Mouse (Mus musculus) right cerebral cortex, postnatal 10 days (tissue): ENCODE results near the gene Serinc3.
"Not testable (repeated sequence)": the region's sequence is repeated elsewhere in the genome, so short reads cannot be mapped to it uniquely, and the experiment has no call there.

Experiments used
- DNase-seq, 2 experiments: peaks; one replicate each; pipeline ENCODE4 v3.0.0; 2021; ENCODE audit warnings: low spot score in 2 of 2

Gene Serinc3

DNA sequence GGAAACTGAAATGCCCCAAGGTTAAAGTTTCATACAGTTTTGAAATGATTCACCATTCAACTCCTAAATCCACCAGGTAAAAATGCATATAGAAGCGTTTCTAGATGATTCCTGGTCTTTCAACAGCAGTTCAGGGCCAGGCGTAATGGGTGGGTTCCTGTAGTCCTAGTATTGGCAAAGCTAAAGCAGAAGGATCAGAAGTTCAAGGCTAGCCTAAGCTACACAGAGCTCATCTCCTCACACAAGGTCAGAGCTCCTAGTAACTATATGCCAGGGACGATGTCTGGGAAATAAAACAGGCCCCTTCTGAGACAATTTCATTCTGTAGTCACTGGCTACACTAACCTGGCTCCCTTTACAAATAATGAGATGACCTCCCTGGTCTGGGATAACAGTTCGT is 13.7 kb downstream of the Serinc3 start:
- DNase-seq = no peak

GRCm38 (mm10) chr2:163621401-163621800 is 23.5 kb downstream of the Serinc3 start:
- DNase-seq = not testable (repeated sequence)

DNA sequence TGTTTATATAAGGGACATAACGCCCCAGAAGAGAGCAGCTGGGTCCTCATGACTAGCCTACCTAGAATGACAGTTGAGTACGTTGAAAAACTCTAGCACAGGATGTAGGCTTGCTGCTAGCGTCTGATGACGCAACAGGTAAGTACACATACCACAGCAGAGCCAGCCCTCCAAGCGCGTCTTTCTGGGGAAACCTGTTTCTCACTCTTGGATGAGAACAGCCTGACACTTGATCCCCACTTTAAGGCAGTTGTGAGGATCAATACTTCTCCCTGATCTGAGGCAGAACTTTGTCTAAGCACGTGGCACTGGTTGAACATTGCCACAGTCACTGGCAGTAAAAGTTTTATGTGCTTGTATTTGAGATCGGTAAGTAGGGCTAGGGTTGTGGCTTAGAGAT is 24.5 kb downstream of the Serinc3 start:
- no peak for DNase-seq

DNA sequence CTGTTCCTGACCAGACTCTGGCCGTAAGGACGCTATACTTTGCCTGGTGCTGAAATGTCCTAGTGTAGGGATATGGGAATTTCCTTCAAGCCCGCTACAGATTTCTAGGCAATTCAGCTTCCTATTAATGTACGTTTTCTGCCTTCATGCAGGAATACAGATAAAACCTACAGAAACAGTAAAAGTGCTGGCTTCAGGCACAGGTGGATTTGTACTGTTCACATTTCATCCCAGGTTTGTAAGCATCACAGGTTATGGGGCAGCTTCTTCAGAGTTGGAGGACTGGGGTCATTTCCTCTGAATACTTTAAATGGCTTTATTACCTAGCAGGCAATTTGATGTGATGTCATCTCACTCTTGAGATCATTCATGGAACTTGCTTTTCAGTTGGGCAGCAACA is 27.1 kb downstream of the Serinc3 start:
- no peak for DNase-seq

DNA sequence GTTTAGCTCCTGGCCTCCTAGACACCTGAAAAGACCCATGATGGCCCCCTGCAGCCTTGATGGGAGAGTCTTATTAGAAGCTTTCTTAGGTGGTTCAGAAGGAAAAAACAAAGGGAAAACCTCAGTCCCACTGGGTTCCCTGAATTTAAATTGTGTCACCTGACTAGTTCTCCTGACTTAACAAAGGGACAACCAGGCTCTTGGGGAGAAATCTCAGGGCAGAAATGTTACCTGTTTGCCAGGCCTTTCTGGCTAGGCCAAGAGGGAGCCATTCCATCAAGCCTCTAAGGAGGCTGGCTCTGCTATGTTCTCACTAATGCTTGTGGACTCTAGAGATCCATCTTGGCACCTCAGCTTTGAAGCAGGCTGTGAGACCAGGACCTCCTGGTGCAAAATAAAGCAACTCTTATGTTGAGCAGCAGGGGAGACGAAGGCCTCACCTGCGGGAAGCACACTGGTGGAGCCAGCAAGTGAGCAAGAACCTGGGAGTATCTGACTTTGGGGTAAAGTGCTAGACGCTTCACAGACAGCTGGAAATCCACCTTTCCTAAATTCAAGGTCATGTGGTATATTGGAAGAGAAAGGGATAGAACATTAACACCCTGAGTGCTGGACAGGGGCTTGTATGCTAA is 27.6 kb downstream of the Serinc3 start:
- no peak for DNase-seq

DNA sequence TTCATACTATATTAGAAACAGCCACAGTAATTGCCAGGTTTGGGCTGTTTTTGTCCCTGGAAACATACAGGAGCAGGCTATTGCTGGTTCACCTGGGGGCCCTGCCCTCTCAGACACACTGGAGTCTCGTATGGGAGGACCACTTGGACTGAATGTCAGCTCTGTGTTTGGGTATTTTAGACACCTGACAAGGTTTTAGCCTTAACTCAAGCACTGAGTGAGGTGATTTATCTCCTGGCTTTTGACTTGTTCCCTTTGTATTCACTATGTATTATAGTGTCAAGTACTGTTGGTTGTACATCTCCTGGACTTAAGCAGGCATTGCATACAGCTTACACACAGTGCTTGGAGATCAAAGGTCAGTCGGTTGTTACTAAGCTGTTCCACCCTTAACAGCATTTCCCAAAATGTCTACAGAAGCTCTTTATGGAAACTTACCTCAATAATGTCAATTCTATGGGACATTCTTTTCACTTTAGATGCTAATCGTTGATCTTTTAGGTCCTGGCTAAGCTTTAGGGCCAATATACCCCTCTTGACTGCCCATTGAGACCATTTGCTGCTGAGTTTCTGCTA is 28.2 kb downstream of the Serinc3 start:
- no peak for DNase-seq

DNA sequence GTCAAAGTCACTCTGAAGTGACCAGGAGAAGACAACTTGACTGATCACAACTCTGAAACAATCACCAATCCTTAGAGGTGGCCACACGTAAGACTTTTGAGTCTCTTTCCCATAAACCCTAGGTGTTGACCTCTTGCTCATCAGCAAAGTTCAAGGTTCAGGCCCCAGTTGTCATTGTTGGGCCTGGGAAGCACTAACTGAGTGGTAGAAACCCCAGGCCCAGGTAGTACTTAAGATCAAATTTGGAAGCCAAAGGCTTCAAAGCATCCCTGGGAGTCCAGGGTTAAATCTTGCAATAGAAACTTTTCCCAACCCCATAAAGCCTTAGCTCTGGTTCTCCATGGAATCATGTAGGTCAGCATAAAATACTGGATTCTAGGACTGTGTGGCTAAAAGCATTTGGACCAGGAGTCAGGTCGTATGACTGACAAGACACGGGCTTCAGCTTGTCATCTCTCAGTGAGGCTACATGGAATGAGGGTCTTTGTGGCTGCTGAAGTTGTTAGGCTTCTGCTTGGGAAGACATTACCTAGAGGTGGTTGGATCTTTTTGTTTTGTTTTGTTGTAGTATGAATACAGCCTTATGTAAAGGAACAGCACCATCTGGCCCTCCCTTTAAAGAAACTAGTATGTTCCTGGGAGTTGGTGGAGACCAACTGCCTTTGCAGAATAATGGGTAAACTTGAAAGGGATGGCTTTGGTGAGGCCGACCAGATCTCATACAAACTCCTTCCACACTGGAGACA is 28.9 kb downstream of the Serinc3 start:
- no peak for DNase-seq

GRCm38 (mm10) chr2:163615401-163615800 is 29.5 kb downstream of the Serinc3 start:
- no peak for DNase-seq

DNA sequence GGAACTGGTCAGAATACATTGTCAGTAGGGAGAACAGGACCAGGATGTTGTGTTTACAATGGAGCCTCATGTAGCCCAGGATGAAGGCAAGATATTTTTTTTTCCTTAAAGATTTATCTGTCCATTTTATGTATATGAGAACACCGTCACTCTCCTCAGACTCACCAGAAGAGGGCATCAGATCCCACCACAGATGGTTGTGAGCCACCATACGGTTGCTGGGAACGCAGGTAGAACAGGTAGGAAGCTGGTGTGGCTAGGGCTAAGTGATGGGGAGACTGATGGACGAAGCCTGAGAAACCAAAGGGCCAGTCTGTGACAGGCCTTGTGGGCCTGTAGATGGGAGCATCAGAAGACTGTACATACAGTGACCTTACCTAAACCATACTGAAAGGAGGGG is 30.9 kb downstream of the Serinc3 start:
- no peak for DNase-seq

GRCm38 (mm10) chr2:163613206-163613605 is 31.7 kb downstream of the Serinc3 start:
- DNase-seq = no peak

DNA sequence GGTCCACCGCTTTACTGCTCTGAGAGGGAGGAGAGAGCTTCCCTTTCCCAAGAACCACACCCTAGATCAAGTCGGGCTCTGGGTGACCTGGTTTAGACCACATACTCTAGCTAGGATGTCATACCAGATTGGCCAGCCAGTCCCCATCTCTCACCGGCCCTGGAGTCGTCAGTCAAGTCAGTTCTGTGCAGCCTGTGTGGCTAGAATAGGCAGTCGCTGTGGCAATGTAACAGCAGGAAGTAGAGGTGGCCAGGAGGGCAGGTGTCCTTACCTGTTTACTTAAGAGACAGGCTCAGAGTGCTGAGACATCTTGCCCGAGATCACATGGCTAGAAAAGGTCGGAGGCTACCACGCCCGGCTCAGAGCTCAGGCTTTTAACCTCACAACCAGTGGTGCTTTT is 33.8 kb downstream of the Serinc3 start:
- no peak for DNase-seq

DNA sequence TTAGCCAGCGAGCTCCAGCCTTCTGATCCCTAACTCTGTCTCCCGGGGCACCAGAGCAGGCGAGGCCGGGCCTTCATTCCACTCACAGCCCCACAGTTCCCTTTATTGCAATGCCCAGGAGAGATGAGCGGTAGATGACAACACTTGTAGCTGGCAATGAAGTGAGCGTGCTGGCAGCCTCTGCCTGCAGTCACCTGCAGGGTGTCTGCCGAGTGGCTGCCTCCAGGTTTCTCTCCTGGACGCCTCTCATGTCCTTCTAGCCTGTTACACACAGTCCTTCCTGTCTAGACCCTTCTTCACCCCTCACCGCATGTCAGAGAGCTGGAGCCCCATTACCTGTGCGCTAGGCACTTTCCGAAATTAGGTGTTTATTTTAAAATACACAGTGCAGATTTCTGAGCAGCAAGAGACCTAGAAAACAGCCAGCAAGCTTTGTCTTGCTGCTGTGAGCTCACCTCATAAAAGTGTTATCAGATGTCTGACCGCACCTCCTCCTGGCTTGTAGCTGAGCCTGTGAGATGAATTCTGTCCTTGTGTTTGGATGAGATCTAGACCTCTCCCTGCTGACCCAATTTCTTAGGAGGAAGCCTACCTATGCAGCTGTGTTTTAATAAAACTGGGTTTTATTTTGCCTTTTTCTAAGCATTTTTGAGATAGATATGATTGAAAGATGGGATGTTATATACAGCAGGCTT is 35.5 kb downstream of the Serinc3 start:
- DNase-seq = no peak

DNA sequence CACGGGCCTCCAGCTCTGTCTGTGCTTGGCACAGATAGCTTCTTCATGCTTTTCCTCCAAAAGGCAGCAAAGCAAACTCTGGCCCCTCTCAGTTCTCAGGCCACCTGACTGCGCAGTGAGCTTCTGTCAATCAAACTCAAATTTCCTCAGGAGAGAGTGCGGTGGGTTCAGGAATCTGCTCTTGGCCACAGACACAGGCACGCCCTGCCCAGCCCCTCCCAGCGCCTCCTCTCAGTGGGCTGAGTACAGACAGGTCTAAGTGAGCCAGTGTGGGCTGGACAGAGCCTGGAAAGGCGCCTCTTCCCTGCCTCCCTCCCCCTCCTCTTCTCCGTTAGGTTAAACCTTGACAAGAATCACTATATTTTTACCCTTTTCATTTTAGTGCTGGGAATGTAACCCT is 36.9 kb downstream of the Serinc3 start:
- no peak for DNase-seq

GRCm38 (mm10) chr2:163606161-163606560 is 38.8 kb downstream of the Serinc3 start:
- no peak for DNase-seq

DNA sequence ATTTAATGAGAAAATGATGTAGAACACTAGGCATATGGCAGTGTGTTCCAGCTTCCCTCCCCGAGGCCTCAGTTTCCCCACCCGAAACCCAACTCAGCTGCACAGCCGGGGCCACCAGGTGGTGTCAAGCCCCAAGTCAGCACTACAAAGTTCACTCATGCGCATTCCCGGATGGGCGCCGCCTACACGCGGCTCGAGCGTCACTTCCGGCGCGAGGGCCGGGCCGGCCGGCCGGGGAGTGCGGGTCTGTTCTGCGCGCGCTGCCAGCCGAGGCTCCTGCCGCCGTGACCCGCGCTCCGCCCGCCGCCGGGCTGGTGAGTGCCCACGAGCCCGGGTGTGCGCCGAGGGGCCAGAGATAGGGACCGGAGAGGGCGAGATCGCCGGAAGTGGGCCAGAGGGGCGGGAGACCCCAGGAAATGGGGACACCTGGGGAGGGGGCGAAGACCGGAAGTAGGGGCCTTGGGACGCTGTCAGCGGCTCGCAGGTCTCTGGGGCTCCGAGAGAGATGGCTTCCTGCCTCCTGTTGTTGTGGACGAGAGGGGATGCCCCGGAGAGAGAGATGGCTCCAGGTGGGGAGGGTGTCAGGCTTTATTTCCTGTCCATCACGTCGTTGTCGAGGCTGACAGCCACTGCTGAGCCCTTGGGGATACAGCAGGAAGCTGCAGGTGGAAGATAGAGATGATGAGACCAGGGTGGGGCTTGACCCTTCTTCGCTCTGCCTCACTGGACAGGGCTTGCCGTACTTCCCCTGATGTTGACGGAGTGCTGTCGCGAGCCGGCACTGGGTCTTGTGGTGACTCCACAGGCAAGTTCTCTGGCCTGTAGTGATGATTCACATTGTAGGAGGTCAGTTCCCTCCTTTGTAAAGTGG is 42.6 kb downstream of the Serinc3 start, which contains the start of gene Ttpal:
Ttpal (plus strand) TSS at position 214 of the 871 bp plus-strand sequence.
- peak; percentile 92 to 93 for DNase-seq

DNA sequence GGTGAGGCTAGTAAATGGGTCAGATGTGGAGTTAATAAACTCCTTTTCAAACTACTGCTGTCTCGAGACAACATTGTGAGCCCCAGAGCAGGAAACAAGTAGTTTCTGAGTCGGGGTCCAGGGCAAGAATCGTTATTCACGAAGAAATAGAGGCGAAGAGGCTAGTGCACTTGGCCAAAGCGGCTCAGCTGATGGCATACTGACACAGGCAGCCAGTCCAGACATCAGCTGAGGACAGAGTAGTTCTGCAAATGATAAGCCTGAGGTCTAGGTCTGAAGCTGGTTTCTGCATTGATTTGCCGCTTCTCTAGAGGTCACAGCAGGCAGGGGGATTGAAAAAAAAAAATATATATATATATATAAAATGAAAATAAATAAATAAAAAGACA is 43.2 kb downstream of the Serinc3 start:
- DNase-seq = no peak

DNA sequence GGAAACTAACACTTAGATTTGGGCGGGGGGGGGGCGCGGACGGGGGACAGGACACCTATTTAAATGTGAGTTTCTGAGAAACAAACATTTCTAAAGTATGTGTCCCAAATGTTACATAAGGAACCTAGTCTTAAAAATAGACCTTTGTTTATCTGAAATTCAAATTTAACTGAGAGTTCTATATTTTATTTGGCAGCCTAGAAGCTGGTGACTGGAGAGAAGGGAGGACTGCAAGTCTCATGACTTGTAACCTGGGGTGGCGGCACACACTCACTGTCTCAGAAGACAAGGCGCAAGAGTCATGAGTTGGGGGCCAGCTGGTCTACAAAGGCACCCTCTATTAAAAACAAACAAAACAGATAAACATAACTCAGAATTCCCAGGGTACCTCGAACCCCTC is 43.9 kb downstream of the Serinc3 start:
- DNase-seq = no peak

GRCm38 (mm10) chr2:163599226-163599625 is 45.7 kb downstream of the Serinc3 start:
- peak in 1 of 2 experiments; percentile 67 for DNase-seq

DNA sequence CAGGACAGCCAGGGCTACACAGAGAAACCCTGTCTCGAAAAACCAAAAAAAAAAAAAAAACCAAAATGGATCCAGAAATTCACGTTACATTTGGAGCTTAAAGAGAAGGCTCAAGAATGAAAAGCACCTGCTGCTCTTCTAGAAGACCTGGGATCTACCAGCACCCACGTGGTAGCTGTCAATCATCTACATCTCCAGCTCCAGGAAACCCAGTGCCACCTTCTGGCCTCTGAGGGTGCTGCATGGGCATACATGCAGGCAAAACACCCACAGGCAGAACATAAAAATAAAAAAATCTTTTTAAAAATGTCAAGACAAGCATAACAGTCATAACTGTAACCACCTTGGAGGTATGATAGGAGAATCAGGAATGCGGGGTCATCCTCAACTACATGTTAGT is 47.3 kb downstream of the Serinc3 start:
- DNase-seq = peak; percentile 52 to 62

DNA sequence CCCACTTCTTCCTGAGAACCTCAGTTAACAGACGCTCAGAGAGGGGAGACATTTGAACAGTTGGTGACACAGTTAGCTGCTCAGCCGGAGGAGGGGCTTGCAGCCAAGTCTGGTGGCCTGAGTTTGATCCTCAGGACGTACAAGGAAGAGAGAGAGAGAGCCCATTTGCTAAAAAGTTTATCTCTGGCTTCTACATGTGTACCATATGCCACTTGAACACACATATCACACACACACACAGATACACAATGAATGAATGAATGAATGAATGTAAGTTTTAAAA is 48.1 kb downstream of the Serinc3 start:
- DNase-seq = no peak

DNA sequence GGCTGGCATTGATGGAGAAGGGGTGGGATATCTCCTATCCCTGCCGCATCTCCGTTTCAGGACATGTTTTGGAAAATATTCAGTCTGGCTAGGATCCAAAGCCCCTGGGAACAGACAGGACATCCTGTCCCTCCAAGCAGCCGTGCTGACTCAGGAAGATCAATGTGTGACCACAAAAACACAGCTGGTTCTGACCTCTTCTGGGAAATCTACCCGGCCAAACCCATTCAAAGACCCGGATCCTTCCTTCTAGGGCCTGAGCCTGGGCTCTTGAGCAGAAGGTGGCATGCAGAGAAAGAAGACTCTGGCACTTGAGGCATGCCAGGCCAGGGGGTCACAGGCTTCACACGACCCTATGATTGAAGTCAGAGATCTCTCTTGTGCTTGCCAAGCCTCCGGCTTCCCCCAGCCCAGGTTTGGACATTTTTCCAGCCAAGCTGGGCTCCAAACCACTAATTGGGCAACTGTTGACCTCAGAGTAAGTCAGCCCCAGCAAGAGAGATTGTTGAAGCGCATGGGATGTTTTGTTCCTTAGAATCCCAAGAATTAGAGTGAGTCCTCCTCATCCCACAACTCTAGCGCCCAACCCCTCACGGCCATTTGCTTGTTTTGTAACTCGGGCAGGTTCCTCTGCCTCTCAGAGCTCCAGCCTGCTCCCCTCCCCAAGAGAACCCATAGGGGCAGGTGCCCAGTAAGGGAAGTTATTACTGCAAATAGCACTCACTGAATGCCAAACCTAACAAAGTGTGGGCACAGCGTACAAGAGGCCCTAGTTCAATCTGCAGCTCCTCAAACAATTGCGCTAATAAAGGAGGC is 48.7 kb downstream of the Serinc3 start:
- DNase-seq = no peak
